Mouse (Mus musculus): ENCODE results near the gene Atp8a2.

GRCm38 (mm10) chr14:60194606-60195005 lies 2.4 kb downstream of the Atp8a2 start:
- TF ChIP-seq GATA1 (IDR thresholded peaks at IDR 0.05; ENCODE audit: low read length) = no peak
- no peak for TF ChIP-seq TAL1 (IDR thresholded peaks at IDR 0.05; ENCODE audit: low read length)
